Mouse (Mus musculus) heart, postnatal 0 days (tissue): ENCODE data around the gene Klhl18. TPM values are rescaled to one million over a fixed set of nuclear protein-coding genes. Genes with fewer than 3 reads are reported as not detected.

Source experiments
- ATAC-seq: fragments of 200-750 bp; cut with Nextera tagmentation; 2 replicates; pipeline ENCODE4 v1.8.0; 2017; ENCODE audit warnings: low read depth, moderate number of reproducible peaks, moderate library complexity; ENCODE audit not compliant: insufficient read depth
- DNase-seq: peaks from one replicate; pipeline ENCODE4 v3.0.0-alpha.2; 2016; ENCODE audit warnings: low spot score
- H3K27ac ChIP-seq: fragments of 300-500 bp; sonication (generic); 2 replicates; pipeline ENCODE4 v1.5.1; 2014; ENCODE audit warnings: low read depth, mild to moderate bottlenecking
- H3K27me3 ChIP-seq: fragments of 300-500 bp; sonication (generic); 2 replicates; pipeline ENCODE4 v1.6.1; 2014; ENCODE audit warnings: low read length, mixed read lengths; ENCODE audit not compliant: control insufficient read depth, insufficient read depth
- H3K36me3 ChIP-seq: fragments of 300-500 bp; sonication (generic); replicated peaks from 2 replicates; pipeline ENCODE4 v1.6.1; 2014; ENCODE audit warnings: low read length, mixed read lengths; ENCODE audit not compliant: control insufficient read depth, insufficient read depth
- H3K4me1 ChIP-seq: fragments of 300-500 bp; sonication (generic); 2 replicates; pipeline ENCODE4 v1.6.1; 2014; ENCODE audit warnings: antibody characterized with exemption; ENCODE audit not compliant: control insufficient read depth, insufficient read depth
- H3K4me2 ChIP-seq: fragments of 300-500 bp; sonication (generic); 2 replicates; pipeline ENCODE4 v1.6.1; 2014; ENCODE audit warnings: low read depth, mild to moderate bottlenecking, low read length, moderate library complexity
- H3K4me3 ChIP-seq: fragments of 300-500 bp; sonication (generic); 2 replicates; pipeline ENCODE4 v1.5.1; 2014; ENCODE audit warnings: low read depth, low read length
- H3K9ac ChIP-seq: fragments of 300-500 bp; sonication (generic); replicated peaks from 2 replicates; pipeline ENCODE4 v1.6.1; 2014; ENCODE audit warnings: low read depth, low read length, mixed read lengths
- H3K9me3 ChIP-seq: fragments of 300-500 bp; sonication (generic); replicated peaks from 2 replicates; pipeline ENCODE4 v1.6.1; 2016; ENCODE audit warnings: low read length; ENCODE audit not compliant: control insufficient read depth
- CTCF ChIP-seq: IDR thresholded peaks from 2 replicates; pipeline ENCODE4 v1.5.1; 2016; ENCODE audit warnings: antibody characterized with exemption, control low read depth, low read depth
- EP300 ChIP-seq: IDR thresholded peaks from 2 replicates; pipeline ENCODE4 v1.6.1; 2016; ENCODE audit warnings: antibody characterized with exemption, low read depth
- WGBS: fragments of 180-500 bp; shearing (Covaris S2); extraction: QIAGEN DNeasy Blood & Tissue Kit; methylation state at CpG from one replicate; pipeline ENCODE4 v1.1.7; 2014; 5-methylcytosine and 5-hydroxymethylcytosine counted together
- polyA plus RNA-seq: library from polyadenylated mRNA; unstranded; fragments of >200 nt; fragmentation: Nextera tagmentation; extraction: Ambion mirVana; gene quantifications from 2 replicates; pipeline ENCODE4 v1.2.1, GENCODE M21; 2015
- total RNA-seq: library from RNA; depleted of rRNA; stranded (reverse); fragments of >200 nt; gene quantifications from 2 replicates; pipeline ENCODE4 v1.2.3, GENCODE M21; 2014; ENCODE audit warnings: low replicate concordance; rRNA removed

Klhl18 gene
- total RNA-seq (4.9 and 6.6 TPM in 2 replicates), polyA plus RNA-seq (4.2 and 4.3 TPM in 2 replicates)

DNA sequence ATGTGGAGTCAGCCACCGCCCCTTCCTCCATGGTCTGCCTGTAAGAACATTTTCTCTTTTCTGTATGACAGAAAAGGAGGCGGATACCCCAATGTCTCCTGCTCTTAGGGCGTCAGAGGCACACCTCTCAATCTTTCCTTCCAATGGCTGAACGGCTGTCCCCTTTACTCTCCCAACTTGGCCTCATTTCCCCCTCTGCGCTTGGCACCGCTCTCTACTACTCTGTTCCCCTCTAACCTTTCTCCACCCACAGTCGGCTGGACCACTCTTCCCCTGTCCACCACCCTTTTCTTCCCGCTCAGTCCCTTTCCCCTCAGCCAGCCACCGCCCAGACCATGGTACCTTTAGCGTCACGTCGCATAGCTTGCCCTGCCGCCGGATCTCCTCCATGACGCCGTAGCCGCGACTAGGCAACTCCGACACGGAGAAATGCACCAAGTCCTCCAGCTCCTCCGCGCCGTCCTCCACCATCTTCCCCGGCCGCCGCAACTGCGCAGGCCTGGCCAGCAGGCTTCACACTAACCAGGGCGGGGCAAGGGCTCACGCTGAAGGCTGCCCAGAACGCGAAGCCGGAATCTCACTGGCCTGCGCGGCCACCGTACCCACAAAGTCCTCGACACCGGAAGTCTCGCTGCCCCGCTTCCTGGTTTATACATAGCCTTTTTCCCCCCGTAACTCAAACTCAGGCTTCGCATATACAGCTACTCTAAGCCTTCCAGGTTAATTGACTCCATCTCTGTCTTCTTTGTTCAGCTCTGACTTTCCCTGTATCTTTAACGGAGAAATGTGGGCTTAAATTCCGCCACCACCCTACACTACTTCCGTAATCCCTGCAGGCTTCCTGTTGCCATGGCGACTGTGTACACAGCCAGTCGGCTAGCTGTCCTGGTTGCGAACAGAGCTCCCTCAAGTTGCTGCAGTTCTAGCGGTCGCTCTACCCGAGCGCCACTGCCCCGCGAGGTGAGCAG is at the start of gene Klhl18, which contains the start of gene Kif9:
TSS of gene Klhl18 (minus strand) at position 571 of the 968 bp plus-strand sequence.
TSS of gene Kif9 (plus strand) at position 835 of the 968 bp plus-strand sequence.
- Histone ChIP-seq H3K36me3 (0 out of 2 replicates have a peak, but pooled peaks cover 4% of the 10 kb centered on the region), H3K4me3 (peak within 1 kb of the TSS; percentile 66), H3K4me1 (peaks cover 7% of the 10 kb centered on the region), H3K4me2 (peak within 1 kb of the TSS; percentile 72), H3K27ac (peak within 1 kb of the TSS; percentile 91), H3K27me3 (0 out of 2 replicates have a peak, but pooled peaks cover 6% of the 10 kb centered on the region), H3K9ac (peak within 1 kb of the TSS; percentile 70), H3K9me3 (no peaks in the 10 kb centered on the region)
- no peak for TF ChIP-seq EP300
- TF ChIP-seq CTCF: no peak; the same call in 1 of the 2 replicates
- DNase-seq (peak; percentile 96), ATAC-seq (peak; percentile 98)
- under 1% methylated on average over 53 of the region's 53 CpGs for WGBS

DNA sequence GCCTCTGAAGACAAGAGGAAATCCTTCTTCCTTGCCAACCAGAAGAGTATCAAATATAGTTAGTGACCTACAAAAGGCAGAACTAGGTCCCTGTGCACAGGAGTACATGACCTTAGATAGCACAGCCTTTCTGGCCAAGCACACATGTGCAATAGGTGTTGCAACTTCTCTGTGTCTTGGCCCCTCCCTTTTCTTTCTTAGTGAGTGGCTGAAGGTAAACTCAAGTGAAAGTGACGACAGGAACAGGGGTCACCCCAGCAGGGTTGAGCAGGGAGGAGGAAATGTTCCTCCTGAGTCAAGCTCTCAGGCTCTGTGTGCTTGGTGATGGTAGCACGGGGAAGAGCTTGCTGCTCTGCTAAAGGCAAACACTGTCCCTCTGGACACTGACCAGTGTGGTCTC is 49.2 kb upstream of the Klhl18 start:
- TF ChIP-seq EP300 (no peak), CTCF (no peak)
- H3K9ac ChIP-seq: no peak overlapping the region
- no peak for ATAC-seq
- DNase-seq: no peak
- 24% methylated on average over 2 of the region's 2 CpGs for WGBS
- no peaks in the 10 kb centered on the region for H3K9me3 ChIP-seq
- H3K27ac ChIP-seq: no peak overlapping the region
- no peak overlapping the region for H3K4me2 ChIP-seq
- no peak overlapping the region for H3K4me3 ChIP-seq
- H3K36me3 ChIP-seq: no peaks in the 10 kb centered on the region
- no peaks in the 10 kb centered on the region for H3K4me1 ChIP-seq
- no peaks in the 10 kb centered on the region for H3K27me3 ChIP-seq

DNA sequence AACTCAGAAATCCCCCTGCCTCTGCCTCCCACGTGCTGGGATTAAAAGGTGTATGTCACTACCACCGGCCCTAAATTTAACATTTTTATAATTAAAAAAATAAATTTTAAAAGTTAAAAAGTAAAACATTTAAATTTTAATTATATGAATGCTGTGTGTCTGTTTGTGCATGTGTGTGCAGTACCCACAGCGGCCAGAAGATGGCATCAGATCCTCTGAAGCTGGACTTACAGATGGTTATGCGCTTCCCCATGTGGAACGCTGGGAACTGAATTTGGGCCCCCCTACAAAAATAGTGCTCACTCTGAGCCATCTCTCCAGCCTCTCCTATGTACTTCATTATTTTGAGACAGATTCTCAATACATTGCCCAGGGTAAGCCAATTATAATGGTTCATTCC is 14.4 kb upstream of the Klhl18 start:
- H3K9me3 ChIP-seq: peaks cover 9% of the 10 kb centered on the region
- ATAC-seq (no peak), DNase-seq (no peak)
- peak; percentile 27 for TF ChIP-seq CTCF
- TF ChIP-seq EP300: no peak
- H3K36me3 ChIP-seq: no peaks in the 10 kb centered on the region
- H3K4me1 ChIP-seq: no peaks in the 10 kb centered on the region
- no peak overlapping the region for H3K4me3 ChIP-seq
- no peak overlapping the region for H3K9ac ChIP-seq
- no peaks in the 10 kb centered on the region for H3K27me3 ChIP-seq
- no peak overlapping the region for H3K4me2 ChIP-seq
- no peak overlapping the region for H3K27ac ChIP-seq
- 59% methylated on average over 5 of the region's 5 CpGs for WGBS

DNA sequence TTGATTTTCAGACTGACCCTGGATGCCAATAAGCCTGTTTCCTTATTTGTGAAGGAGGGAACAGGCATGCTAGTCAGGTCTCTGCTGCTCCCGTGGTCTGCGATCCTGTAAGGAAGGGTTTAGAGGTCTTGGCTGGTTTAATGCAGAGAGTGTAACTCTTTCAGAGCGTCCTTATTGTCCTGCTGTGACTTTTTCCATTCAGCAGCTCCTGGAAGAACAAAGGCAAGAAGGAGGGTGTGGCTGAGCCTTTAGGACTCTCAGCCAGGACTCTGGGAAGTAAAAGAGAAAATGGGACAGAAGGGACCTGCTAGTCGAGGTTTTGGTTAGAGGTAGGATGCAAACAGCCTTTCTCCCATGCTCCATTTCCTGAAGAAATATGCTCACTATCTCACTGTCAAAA is 12.3 kb upstream of the Klhl18 start:
- 52% methylated on average over 4 of the region's 4 CpGs for WGBS
- no peaks in the 10 kb centered on the region for H3K27me3 ChIP-seq
- H3K4me1 ChIP-seq: no peaks in the 10 kb centered on the region
- no peak overlapping the region for H3K9ac ChIP-seq
- H3K36me3 ChIP-seq: no peaks in the 10 kb centered on the region
- TF ChIP-seq CTCF (no peak), EP300 (no peak)
- peaks cover 9% of the 10 kb centered on the region for H3K9me3 ChIP-seq
- H3K27ac ChIP-seq: no peak overlapping the region
- no peak overlapping the region for H3K4me2 ChIP-seq
- no peak for DNase-seq
- ATAC-seq: no peak
- H3K4me3 ChIP-seq: no peak overlapping the region

DNA sequence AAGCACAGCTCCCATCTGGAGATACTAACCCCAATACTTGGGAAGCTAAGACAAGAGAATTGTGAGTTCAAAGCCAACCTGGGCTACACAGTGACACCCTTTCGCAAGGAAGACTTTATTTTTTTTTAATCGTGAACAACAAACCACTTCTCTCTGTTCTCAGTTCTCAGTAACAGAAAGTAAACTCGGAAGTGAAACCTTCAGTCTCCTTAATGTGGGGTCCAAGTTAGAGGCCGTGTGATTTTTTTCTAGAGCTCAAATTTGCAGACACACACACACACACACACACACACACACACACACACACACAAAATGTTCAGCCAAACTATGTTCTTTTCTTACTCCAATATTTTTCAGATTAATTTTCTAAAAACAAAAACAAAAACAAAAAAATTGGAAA is 2.1 kb upstream of the Klhl18 start:
- TF ChIP-seq EP300 (no peak), CTCF (no peak)

More for the DNA sequence above, 2.1 kb upstream of the Klhl18 start:
- Histone ChIP-seq H3K27ac (no peak overlapping the region), H3K27me3 (0 out of 2 replicates have a peak, but pooled peaks cover 6% of the 10 kb centered on the region), H3K36me3 (no peaks in the 10 kb centered on the region), H3K4me2 (no peak overlapping the region), H3K9ac (no peak overlapping the region), H3K4me3 (no peak overlapping the region), H3K4me1 (peaks cover 7% of the 10 kb centered on the region), H3K9me3 (no peaks in the 10 kb centered on the region)
- ATAC-seq (no peak), DNase-seq (no peak)
- 62% methylated on average over 4 of the region's 4 CpGs for WGBS
